Mouse (Mus musculus) forebrain, embryonic 10.5 days (tissue): ENCODE results near the gene Klhl30. TPM values are rescaled to one million over a fixed set of nuclear protein-coding genes. Genes with fewer than 3 reads are reported as not detected.

Experiments used
- DNase-seq: peaks from one replicate; pipeline ENCODE4 v3.0.0-alpha.2; 2017; ENCODE audit warnings: low spot score; ENCODE audit errors: extremely low spot score
- H3K27ac ChIP-seq: fragments of 300-500 bp; sonication (generic); 2 replicates; pipeline ENCODE4 v1.5.1; 2016; ENCODE audit warnings: mild to moderate bottlenecking
- H3K27me3 ChIP-seq: fragments of 300-500 bp; sonication (generic); 2 replicates; pipeline ENCODE4 v1.6.1; 2016; ENCODE audit warnings: mild to moderate bottlenecking; ENCODE audit not compliant: poor library complexity, severe bottlenecking
- H3K36me3 ChIP-seq: fragments of 300-500 bp; sonication (generic); replicated peaks from 2 replicates; pipeline ENCODE4 v1.6.1; 2016; ENCODE audit warnings: mild to moderate bottlenecking, moderate library complexity
- H3K4me1 ChIP-seq: fragments of 300-500 bp; sonication (generic); 2 replicates; pipeline ENCODE4 v1.6.1; 2016
- H3K4me3 ChIP-seq: fragments of 300-500 bp; sonication (generic); 2 replicates; pipeline ENCODE4 v1.5.1; 2016; ENCODE audit warnings: mild to moderate bottlenecking, moderate library complexity
- H3K9me3 ChIP-seq: fragments of 300-500 bp; sonication (generic); 2 replicates; pipeline ENCODE4 v1.6.1; 2016; ENCODE audit warnings: mild to moderate bottlenecking, moderate library complexity
- WGBS: fragments of 180-500 bp; shearing (Covaris S2); methylation state at CpG from one replicate; pipeline ENCODE4 v1.1.7; 2016; 5-methylcytosine and 5-hydroxymethylcytosine counted together
- polyA plus RNA-seq: library from polyadenylated mRNA; unstranded; fragments of >200 nt; fragmentation: Nextera tagmentation; extraction: Ambion mirVana; gene quantifications from 2 replicates; pipeline ENCODE4 v1.2.1, GENCODE M21; 2016

Klhl30 gene
- polyA plus RNA-seq, 1 experiment from 2014 or later: 0.11 TPM

DNA sequence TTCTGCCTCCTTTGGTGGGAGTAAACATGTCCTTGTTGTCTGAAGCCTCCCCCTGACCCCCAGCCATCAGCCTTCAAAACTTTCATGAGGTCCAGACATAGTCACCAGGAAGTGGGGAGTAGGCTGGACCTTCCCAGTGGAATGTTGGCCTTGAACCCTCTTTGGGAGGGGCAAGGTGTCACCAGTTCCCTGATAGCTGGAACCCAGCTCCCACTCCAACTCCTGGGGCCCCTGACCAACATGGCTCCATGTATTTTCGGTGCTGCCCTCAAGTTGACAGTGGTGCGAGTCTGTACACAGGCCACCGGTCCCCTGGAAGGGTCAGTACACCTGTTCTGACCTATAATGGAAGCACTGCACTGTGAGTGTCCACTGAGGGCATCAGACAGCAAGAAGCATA, 16.5 kb downstream of the Klhl30 start:
- Histone ChIP-seq H3K36me3 (peaks cover 34% of the 10 kb centered on the region), H3K27ac (no peak overlapping the region), H3K4me3 (peak overlapping the region; percentile 65; the same call in 1 of the 2 replicates), H3K9me3 (peaks cover 4% of the 10 kb centered on the region; the same call in 1 of the 2 replicates), H3K4me1 (peaks cover 21% of the 10 kb centered on the region), H3K27me3 (peaks cover 36% of the 10 kb centered on the region)
- no peak for DNase-seq
- WGBS: 96% methylated on average over 3 of the region's 3 CpGs

- Histone ChIP-seq H3K9me3 (peaks cover 1% of the 10 kb centered on the region; the same call in 1 of the 2 replicates), H3K27ac (no peak overlapping the region), H3K4me3 (no peak overlapping the region), H3K27me3 (peaks cover 36% of the 10 kb centered on the region), H3K4me1 (peaks cover 21% of the 10 kb centered on the region), H3K36me3 (peaks cover 55% of the 10 kb centered on the region)
- DNase-seq: no peak
- WGBS: 76% methylated on average over 4 of the region's 4 CpGs
These were observed 18.6 kb downstream of the Klhl30 start for GRCm38 (mm10) chr1:91369408-91369807.

- Histone ChIP-seq H3K4me1 (peaks cover 21% of the 10 kb centered on the region), H3K9me3 (no peaks in the 10 kb centered on the region), H3K27ac (no peak overlapping the region), H3K4me3 (no peak overlapping the region), H3K27me3 (peaks cover 33% of the 10 kb centered on the region), H3K36me3 (peaks cover 61% of the 10 kb centered on the region)
- DNase-seq: no peak
- 89% methylated on average over 23 of the region's 23 CpGs for WGBS
These were observed 19.2 kb downstream of the Klhl30 start for GRCm38 (mm10) chr1:91370055-91370454.

DNA sequence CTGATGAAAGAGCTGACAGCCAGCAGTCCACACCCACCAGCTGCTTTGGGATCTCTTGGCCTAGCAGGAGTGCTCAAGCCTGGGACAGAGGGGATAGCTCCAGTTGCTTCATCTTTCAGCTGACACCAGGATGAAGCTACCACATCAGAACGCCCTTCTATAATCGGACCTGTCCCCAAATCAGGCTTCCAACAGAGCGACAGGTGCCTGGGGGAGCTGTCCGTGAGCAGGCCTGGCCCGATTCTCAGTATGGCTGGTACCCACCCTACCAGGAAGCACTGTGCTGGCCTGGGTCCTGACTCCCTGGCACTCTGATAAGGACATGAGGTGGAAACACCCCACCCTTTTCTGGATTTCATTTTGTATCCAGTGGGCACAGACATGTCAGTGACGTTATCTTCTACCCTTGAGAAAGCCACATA, 22.6 kb downstream of the Klhl30 start:
- Histone ChIP-seq H3K9me3 (no peaks in the 10 kb centered on the region), H3K36me3 (peaks cover 95% of the 10 kb centered on the region), H3K4me1 (peaks cover 4% of the 10 kb centered on the region), H3K27ac (no peak overlapping the region), H3K4me3 (no peak overlapping the region), H3K27me3 (no peaks in the 10 kb centered on the region)
- no peak for DNase-seq
- WGBS: 91% methylated on average over 6 of the region's 6 CpGs

DNA sequence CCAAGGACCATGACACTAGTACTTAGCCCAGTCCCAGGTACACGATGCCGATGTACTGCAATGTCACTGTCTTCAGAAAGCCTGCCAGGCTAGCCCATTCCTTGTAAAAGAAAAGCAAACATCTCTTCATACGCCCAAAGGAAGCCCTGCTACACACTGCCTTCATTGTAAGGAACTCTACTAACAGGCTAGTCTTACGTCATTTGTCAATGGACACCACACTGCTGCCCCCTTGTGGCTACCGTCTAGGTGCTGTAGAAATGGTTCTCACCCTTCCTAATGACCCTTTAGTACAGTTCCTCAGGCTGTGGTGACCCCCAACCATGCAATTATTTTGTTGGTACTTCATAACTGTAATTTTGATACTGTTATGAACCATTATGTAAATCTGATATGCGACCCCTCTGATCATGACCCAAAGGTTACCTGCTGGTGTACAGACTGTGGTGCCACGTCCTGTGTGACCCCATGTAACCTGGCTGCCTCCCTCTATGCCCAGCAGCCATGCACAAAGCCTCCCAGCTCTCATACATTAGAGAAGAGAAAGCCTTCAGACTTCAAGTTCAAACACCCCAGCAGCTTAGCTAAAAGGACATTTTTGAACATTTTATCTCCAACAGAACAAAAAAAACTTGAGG, 29.8 kb downstream of the Klhl30 start:
- no peaks in the 10 kb centered on the region for H3K9me3 ChIP-seq
- H3K27ac ChIP-seq: no peak overlapping the region
- peaks cover 97% of the 10 kb centered on the region for H3K36me3 ChIP-seq
- no peaks in the 10 kb centered on the region for H3K27me3 ChIP-seq
- no peaks in the 10 kb centered on the region for H3K4me1 ChIP-seq
- DNase-seq: peak; percentile 71
- WGBS: 72% methylated on average over 7 of the region's 7 CpGs
- H3K4me3 ChIP-seq: no peak overlapping the region

DNA sequence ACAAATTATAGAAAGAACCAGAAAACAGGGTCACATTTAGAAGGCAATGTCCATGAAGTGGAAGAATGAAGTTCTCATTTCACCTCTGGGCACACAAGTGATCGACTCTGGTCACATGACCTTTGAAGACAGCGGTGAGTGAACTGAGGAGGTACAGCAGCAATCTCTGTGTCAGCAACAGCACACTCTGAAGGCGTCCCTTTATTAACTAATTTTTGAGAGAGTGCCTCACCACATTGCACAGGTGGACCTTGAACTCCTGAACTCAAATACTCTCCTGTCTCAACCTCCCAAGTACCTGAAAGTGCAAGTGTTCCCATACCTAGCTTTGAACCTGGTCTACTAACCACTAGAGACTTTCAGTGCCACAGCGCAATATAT, 30.3 kb downstream of the Klhl30 start:
- DNase-seq: no peak
- 92% methylated on average over 4 of the region's 4 CpGs for WGBS
- Histone ChIP-seq H3K4me3 (no peak overlapping the region), H3K9me3 (no peaks in the 10 kb centered on the region), H3K27me3 (no peaks in the 10 kb centered on the region), H3K4me1 (no peaks in the 10 kb centered on the region), H3K36me3 (peaks cover 97% of the 10 kb centered on the region), H3K27ac (no peak overlapping the region)

- Histone ChIP-seq H3K27me3 (no peaks in the 10 kb centered on the region), H3K27ac (no peak overlapping the region), H3K36me3 (peaks cover 100% of the 10 kb centered on the region), H3K9me3 (no peaks in the 10 kb centered on the region), H3K4me1 (no peaks in the 10 kb centered on the region), H3K4me3 (no peak overlapping the region)
- no peak for DNase-seq
- WGBS: 95% methylated on average over 5 of the region's 5 CpGs
These were observed 39.6 kb downstream of the Klhl30 start for GRCm38 (mm10) chr1:91390369-91390768.

GRCm38 (mm10) chr1:91397927-91398259, 47.1 kb downstream of the Klhl30 start:
- peak overlapping the region; percentile 97 for H3K27ac ChIP-seq
- no peak for DNase-seq
- peaks cover 43% of the 10 kb centered on the region for H3K36me3 ChIP-seq
- peaks cover 27% of the 10 kb centered on the region for H3K4me1 ChIP-seq
- no peaks in the 10 kb centered on the region for H3K27me3 ChIP-seq
- no peaks in the 10 kb centered on the region for H3K9me3 ChIP-seq
- WGBS: 3% methylated on average over 12 of the region's 12 CpGs
- peak overlapping the region; percentile 88 for H3K4me3 ChIP-seq

- under 1% methylated on average over 91 of the region's 91 CpGs for WGBS
- Histone ChIP-seq H3K27ac (peak within 1 kb of the TSS; percentile 97), H3K27me3 (no peaks in the 10 kb centered on the region), H3K4me3 (peak within 1 kb of the TSS; percentile 88), H3K4me1 (peaks cover 27% of the 10 kb centered on the region), H3K36me3 (peaks cover 37% of the 10 kb centered on the region), H3K9me3 (no peaks in the 10 kb centered on the region)
- DNase-seq: peak; percentile 84
These were observed 47.6 kb downstream of the Klhl30 start, which contains the start of gene Ilkap for GRCm38 (mm10) chr1:91398260-91399062. Gene Ilkap (minus strand): TSS chr1:91398815.

GRCm38 (mm10) chr1:91404976-91405375, 54.2 kb downstream of the Klhl30 start:
- Histone ChIP-seq H3K4me3 (no peak overlapping the region), H3K36me3 (no peaks in the 10 kb centered on the region), H3K9me3 (no peaks in the 10 kb centered on the region), H3K27me3 (peaks cover 13% of the 10 kb centered on the region), H3K27ac (no peak overlapping the region), H3K4me1 (no peaks in the 10 kb centered on the region; the same call in 1 of the 2 replicates)
- DNase-seq: no peak
- WGBS: 48% methylated on average over 1 of the region's 1 CpGs

GRCm38 (mm10) chr1:91405406-91406169, 54.8 kb downstream of the Klhl30 start:
- H3K36me3 ChIP-seq: no peaks in the 10 kb centered on the region
- H3K27ac ChIP-seq: no peak overlapping the region
- no peak for DNase-seq
- H3K9me3 ChIP-seq: no peaks in the 10 kb centered on the region
- no peaks in the 10 kb centered on the region; the same call in 1 of the 2 replicates for H3K4me1 ChIP-seq
- H3K27me3 ChIP-seq: peaks cover 13% of the 10 kb centered on the region
- 61% methylated on average over 23 of the region's 23 CpGs for WGBS
- no peak overlapping the region for H3K4me3 ChIP-seq

DNA sequence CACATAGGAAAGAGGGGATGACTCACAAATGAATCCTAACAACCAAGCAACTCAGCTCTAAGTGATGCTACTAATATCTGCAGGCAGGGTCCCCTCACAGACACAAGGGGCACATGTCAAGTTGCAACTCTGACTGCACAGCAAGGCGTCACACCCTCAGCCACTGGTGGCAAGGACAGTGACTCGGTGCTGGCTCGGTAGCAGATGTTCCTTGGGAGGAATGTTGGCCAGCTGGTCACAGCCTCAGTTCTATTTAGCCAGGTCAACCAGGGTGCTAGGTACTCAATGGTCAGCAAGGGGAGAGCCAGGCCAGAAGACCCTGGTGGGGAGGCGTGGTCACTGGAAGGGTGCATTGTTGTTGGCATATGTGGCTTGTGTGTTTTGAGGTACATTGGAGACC, 57.0 kb downstream of the Klhl30 start:
- DNase-seq: no peak
- H3K4me1 ChIP-seq: peaks cover 19% of the 10 kb centered on the region
- no peaks in the 10 kb centered on the region for H3K9me3 ChIP-seq
- H3K36me3 ChIP-seq: peaks cover 13% of the 10 kb centered on the region
- 94% methylated on average over 4 of the region's 4 CpGs for WGBS
- peaks cover 22% of the 10 kb centered on the region for H3K27me3 ChIP-seq
- H3K27ac ChIP-seq: no peak overlapping the region
- no peak overlapping the region for H3K4me3 ChIP-seq
